Mouse (Mus musculus): ENCODE results near the gene Il3.
A peak's percentile ranks its signal among the peaks of the same experiment; 100 is the strongest.

Gene Il3

DNA sequence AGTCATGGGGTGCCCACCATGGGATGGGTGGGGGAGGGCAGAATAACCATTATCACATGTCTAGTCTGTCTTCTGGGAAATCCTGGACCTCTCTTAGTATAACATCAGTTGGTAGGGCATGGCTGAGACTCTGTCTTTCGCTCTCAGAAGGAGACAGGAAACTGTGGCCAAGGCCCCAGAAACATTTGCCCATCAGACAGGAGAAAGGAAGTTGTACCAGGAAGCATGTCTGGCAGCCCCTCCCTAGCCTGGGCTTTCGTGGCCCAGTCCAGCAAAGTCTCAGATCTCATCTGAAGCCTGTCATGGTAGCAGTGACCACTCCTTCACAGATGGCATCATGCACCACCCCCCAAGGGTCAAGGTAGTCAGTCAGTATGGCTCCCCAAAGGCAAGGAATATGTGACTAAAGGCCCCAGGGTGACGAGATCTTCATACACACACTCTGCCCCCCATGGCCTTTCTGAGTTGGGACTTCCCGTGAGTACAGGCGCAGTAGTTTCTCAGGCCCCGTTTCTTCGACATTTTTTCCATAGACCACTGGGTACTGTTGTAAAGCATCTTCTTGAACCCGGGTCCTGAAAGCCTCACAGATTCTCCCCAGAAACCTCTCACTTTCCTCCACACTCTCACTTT lies 20.9 kb upstream of the Il3 start:
- no peak for DNase-seq (ENCODE audit: low spot score)

- no peak for DNase-seq (ENCODE audit: low spot score)
These were observed 4.4 kb upstream of the Il3 start for GRCm38 (mm10) chr11:54271437-54271949.

DNA sequence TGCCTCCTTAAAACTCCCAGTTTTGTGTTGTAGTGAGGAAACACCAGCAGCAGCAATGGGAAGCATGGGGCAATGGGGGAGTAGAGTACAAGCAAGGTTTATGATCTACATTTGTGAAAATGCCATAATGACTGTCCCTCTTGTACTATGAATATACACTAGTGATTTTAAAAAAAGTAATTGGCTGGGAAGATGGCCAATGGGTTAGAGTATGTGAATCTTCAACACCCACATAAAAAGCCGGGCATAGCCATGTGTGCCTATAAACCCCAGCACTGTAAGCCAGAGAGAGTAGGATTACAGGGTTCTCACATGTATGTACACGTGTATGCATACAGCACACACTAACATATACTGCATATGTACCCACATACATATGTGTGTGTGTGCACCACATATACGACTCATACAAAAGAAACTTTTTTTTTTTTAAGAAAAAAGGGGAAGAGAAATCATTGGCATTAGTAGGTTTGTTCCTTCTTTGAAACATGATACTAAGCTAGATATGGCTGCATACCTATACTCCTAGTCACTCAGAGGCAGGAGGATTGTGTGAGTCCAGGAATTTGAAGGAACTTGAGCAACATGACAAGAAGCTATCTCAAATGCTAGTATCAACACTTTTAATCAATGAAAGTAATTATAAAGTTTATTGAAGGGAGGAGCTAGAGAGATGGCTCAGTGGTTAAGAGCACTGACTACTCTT lies 2.3 kb upstream of the Il3 start:
- DNase-seq (ENCODE audit: low spot score) = no peak

DNA sequence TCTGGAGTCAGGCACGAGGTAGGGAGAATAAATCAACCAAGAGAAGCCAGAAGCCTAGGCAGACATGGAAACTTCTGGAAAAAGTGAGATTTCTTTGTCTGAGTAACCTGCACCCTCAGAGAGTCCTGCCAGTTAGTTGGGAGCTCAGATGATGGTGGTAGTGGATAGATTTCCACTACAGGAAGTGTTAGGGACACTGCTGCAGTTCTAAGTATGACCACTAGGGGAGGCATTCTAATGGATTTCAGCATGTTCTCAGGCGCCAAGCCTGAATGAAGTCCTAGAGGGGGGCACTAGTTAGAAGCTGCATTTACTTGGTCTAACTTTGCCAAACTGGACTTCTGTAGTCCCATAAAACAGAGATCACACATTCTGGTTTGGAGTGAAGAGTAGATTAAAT lies 2.5 kb downstream of the Il3 start:
- DNase-seq (ENCODE audit: low spot score) = peak; percentile 27

GRCm38 (mm10) chr11:54263405-54264031 lies 3.6 kb downstream of the Il3 start:
- no peak for DNase-seq (ENCODE audit: low spot score)

DNA sequence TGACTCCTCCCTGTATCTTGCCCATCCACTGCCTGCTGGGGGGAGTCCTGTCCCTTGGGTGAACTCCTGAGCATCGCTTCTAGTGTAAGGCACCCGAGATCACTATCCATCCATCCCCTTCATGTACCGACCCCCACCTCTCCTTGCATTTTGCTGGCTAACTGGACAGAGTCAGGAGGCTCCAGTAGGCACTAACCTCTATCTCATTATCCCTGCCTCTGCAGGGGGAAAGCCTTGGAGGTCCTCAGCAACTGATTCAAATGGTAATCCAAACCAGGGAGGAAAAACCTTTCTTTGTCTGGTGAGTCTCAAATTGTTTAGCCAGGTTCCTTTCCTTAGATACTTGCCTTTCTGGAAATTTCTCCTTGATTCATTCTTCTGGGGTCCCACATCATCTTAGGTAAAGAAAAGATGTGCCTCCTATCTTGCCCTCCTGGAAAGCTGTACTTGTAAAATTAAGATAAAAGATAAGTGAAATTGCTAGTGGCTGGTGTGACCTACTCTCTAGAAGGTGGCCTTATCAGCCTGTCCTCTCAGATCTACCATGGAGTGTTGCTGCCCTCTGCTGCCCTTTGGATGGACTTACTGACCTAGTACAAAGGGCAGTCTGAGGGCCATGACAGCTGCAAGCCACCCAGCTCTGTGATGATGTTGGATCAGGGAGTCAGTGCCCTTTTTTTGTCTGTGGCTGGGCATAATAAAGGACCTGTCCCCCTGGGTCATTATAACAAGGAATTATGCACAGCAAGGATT lies 10.3 kb downstream of the Il3 start:
- DNase-seq (ENCODE audit: low spot score) = peak; percentile 31

GRCm38 (mm10) chr11:54254114-54254513 lies 13.0 kb downstream of the Il3 start:
- no peak for DNase-seq (ENCODE audit: low spot score)

DNA sequence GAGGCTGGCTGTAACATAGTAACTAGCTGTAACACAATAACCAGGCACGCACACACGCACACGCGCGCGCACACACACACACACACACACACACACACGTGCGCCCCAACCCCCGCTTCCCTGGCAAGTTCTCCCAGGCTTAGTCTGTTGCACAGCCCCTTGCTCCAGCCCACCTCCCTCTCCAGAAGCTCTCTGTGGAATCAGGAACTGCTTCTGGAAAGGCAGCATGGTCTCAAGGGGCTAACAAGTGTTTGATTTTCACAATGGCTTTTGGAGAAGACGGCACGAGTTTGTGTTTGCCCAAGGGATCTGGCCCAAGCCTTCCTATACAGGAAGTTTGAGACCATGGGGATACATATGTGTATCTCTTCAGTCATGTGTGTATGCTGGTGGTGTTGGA lies 16.5 kb downstream of the Il3 start:
- no peak for DNase-seq (ENCODE audit: low spot score)

DNA sequence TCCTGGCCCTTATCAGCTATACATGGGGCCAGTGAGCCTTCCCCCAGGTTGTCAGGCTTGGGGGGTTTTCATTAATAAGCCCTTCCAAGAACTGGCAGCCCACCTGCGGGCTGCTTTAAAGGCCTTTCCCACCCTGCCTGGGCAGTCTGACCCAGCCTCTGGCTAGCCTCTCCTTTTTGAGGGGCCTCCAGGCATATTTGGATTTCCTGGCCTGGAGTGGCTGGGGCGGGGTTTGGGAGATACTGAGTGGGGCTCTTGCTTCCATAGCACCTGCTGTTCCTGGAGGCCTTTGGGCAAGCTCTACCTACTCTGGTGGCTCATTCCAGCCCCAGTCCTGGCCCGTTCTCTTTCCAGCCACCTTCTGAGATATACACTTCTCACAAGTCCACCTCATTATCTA lies 17.3 kb downstream of the Il3 start:
- no peak for DNase-seq (ENCODE audit: low spot score)

- DNase-seq (ENCODE audit: low spot score) = no peak
These were observed 17.9 kb downstream of the Il3 start, which contains the start of gene Csf2 for GRCm38 (mm10) chr11:54248940-54249717. TSS of gene Csf2 (minus strand) at chr11:54249667.

- no peak for DNase-seq (ENCODE audit: low spot score)
These were observed 19.7 kb downstream of the Il3 start for GRCm38 (mm10) chr11:54247251-54247950.

DNA sequence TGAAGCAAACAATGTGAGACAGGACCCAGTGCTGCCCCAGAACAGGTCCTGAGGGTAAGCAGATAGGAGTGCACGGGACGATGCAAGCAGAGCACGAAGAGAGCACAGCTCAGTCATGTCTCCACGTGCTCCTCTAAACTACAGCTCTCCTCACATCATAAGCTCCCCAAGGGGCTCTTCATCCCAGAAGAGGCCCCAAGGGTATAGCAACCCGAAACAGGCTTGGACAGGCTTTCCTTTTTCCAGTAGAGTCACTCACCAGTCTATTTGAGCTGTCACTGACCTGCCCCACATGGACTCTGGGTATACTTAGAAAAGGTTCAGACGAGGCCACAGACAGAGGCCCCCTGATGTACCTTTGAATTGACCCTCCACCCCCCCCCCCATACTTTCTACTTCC lies 22.6 kb downstream of the Il3 start:
- no peak for DNase-seq (ENCODE audit: low spot score)

DNA sequence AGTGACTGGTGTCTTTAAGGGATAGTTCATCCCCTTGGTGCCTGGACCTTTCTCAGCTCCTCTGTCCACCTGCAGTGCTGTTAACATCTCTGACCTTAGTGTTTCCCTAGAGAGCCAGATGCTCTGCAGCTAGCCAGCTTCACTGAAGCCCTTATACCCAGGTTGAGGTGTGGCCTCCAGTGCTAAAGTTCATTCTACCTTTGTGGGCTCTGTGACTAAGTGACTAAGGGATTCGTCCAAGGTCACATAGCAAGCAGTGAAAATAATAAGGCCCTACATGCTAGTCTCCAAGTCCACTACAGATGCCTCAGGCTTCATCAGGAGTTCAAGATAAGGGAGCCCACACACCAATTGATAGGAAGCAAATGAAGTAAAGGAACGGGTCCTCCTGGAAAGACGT lies 24.6 kb downstream of the Il3 start:
- DNase-seq (ENCODE audit: low spot score) = no peak

- DNase-seq (ENCODE audit: low spot score) = no peak
These were observed 30.1 kb downstream of the Il3 start for GRCm38 (mm10) chr11:54236939-54237338.

DNA sequence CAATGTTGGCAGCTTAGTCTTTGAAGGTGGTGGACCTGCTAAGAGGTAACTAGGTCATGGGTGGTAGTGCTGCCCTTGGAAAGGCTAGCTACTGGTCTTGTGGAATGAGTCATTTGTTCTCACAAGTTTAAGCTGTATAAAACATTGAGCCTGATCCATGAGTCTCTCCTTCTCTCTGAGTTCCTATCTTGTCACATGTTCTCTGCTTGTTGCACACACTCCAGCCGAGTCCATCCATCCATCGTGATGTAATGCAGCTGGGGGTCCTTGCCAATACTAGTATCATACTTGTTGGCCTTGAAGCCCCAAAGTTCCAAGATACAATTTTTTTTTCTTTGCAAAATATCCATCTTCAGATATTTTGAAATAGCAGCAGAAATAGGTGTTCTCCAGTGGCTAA lies 39.6 kb downstream of the Il3 start:
- DNase-seq (ENCODE audit: low spot score) = no peak

DNA sequence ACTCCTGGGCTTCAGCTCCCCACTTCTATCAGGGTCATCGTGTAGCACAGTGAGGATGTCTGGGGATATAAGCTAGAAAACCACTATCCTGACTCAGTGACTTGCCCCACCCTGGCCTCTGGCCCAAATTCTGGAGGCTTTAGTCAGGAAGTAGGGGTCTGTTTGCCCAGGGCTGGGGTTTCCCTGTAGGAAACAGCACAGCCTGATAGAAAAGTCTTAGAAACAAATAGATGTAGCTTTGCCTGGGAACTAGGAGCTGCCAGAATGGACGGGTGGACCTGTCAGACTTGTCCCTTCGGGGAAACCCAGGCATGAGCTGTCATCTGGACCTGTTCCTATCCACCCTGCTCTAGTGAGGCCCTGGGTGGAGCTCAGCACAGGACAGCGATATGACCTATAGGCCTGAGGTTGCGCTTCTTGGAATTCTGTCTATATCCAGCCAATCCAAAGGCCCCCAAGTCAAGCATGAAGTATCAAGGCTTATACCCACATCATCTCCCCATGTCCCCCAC lies 42.5 kb downstream of the Il3 start:
- DNase-seq (ENCODE audit: low spot score) = no peak

DNA sequence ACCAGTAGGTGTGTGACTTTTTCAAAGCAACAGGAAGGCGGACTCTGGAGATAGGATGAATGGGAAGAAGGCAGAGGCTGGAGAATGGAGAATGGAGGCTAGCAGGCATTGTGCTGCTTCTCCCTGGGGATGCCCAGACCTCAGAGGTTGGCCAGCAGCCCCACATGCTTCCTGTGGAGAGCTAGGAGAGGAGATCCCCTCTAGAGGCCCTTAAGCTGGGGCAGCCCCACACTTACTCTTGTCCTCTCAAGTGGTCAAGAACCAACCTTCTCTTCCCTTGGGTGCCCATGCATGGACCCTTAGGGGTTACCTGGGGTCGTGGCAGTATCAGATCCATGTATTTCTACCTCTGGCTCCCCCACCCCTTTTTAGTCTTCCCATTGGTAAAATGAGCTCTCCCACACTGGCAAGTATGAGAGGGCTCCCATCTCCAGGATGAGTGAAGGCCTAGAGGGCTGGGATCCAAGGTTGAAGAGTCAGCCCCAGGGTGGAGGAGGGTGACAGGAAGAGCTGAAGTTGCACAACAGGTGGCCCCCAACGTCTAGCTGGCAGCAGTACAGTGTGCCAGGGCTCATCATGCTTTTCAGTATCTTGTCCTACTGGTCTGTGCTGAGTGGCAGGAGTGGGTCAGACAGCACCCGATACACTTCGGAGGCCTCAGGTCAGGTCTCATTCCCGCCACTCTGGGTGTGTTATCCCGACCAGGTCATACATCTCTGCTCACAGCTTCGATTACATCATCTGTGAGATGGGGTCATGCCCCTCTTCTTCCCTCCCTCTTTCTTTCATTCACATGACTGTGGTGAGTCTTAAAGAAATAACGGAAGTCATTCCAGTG lies 43.2 kb downstream of the Il3 start:
- DNase-seq (ENCODE audit: low spot score) = no peak

DNA sequence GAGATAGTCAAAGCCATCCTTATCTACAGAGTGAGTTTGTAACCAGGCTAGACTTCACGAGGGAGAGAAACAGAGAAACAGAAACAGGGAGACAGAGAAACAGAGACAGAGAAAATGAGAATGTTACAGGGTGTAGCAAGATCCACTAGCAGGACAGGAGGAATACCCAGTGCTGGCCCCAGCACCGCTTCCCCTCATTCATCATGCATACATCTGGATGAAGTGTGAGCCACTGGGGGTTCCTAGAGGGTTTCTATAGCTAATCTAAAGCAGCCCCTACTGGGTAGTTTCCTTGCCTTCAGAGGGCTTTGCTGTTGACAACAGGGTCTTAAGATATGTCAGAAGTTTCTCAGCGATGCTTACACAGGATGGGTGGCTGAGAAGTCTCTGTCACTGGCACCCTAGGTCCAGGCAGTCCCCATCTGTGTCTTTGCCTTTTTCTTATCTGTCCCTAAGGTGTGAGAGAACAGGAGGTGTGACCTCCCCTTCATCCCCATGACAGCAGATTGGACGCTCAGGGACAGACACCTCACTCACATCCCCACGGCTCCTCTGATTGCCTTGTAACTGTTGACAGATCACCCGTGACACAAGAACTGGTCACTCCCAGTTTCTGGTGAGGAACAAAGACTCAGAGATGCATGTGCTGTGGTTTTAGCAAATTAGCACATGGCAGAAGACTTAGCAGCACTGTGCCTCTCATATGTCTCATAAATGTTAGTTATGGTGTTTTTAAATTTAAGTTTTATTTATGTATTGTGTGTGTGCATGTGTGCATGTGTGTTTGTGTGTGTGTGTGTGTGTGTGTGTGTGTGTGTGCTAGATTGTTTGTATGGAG lies 47.0 kb downstream of the Il3 start:
- DNase-seq (ENCODE audit: low spot score) = no peak

- no peak for DNase-seq (ENCODE audit: low spot score)
These were observed 47.9 kb downstream of the Il3 start for GRCm38 (mm10) chr11:54219191-54219590.

All from layer of hippocampus, adult 9-10 months (tissue).